Mouse (Mus musculus): ENCODE results near the gene Bend7.

Gene Bend7

DNA sequence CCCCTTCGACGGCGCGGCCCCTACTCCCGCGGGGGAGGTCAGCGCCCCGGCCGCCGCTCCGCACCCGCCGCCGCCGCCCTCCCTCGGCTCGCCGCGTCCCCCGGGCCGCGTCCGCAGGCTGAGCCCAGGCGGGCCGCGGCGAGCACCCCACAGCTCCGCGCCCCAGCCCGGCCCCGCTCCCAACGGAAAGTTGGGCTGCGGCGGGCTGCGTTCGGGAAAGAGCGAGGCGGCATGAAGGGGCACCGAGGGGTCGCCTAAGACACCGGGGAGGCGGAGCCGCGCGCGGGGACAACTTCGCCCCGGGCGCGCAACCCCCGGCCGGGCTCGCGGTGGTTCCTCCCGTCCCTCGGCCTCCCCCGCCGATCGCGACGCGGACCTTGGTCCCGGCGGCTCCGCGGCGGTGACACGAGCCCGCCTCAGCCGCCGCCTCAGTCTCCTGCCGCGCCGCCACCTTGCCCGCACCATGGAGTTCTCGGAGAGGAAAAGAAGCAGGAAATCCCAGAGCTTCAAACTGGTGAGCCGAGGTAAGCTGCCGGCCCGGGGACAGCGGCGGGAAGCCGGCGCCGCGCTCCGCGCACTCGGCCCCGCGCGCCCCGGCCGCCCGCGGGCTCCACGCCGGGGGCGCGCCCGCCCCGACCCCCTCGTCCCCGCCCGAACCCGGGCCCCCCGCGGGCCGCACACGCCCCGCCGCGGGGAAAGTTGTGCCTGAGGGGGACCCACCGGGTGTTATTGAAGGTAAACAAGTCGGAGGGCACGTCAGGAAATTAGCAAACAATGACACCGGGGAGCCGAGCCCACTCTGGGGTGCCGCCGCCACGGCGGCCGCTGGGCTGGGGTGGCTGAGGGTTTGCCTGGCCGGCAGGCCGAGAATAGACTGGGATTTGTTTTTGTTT is at the start of gene Bend7:
Gene Bend7 (plus strand): TSS at position 63 of the 893 bp plus-strand sequence.
- no peak for DNase-seq

DNA sequence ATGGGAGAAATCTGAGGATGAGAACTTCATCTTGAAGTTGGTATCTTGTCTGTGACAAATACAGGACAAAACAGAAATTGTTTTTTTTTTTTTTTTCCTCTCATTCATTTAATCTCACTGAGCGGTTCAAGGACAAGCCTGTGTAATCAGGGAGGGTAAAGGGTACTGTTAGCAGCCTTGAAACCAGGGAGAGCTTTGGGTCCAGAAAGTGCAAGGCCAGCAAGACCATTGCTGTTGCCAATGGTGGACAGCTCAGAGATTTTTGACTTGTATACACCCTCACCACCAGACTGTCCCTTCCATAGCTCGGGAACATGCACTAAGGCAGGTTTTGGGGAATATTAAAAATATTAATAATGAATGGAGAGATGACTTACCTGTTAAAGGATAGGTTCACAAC is 49.0 kb upstream of the Bend7 start:
- no peak for DNase-seq

DNA sequence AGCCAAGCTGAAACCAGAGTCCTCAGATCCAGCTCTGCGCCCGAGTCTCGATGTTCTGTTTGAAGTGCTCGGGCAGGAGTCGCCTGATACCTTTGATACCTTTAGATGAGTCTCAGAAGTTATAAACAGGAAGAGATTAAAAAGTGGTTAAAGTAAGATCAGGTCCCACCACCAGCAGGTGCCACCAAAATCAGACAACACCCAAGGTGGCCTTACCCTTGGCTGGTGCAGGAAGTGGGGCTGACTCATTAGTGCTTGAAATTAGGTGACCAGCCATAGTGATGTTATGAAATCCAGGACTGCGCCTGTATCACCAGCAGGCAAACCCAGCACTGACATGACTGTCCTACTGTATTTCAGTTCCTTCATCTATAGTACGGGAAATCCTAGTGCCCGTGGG is 47.9 kb upstream of the Bend7 start:
- DNase-seq = no peak

DNA sequence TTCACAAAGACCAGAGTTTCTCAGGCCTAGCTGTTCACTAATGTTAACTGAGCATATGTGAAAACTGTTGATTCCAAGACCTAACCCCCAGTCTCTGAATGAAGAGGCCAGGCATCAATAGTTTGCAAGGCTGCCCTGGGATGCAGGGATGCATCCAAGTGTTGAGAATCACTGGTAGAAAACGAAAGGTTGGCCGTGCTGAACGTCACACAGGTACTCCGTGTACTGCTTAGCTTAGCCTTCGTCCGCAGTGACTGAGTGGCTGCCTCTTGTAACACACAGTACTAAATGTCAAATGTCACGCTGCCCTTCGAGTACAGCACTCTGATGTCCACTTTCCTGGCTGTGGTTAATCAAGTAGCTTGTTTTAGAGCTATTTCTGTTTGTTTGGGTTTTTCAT is 46.0 kb upstream of the Bend7 start:
- DNase-seq = no peak

- no peak for DNase-seq
Observed at GRCm38 (mm10) chr2:4679886-4680285, 37.7 kb upstream of the Bend7 start.

DNA sequence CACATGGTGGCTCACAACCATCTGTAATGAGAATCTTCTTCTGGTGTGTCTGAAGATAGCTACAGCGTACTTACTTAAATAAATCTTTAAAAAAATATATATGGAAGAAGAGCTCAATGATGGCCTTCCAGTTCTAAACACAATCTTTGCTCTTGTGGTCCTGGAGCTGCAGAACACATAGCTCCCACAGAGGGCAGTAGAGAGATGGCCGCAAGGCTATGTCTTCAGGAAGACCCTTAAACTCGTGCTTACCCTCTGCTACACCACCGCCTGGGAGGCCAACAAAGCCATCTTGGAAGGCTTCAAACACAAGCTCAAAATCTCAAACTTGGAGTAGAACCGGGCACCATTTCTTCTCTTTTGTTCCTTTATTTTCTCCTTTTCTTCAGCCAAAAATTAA is 6.4 kb upstream of the Bend7 start:
- no peak for DNase-seq

DNA sequence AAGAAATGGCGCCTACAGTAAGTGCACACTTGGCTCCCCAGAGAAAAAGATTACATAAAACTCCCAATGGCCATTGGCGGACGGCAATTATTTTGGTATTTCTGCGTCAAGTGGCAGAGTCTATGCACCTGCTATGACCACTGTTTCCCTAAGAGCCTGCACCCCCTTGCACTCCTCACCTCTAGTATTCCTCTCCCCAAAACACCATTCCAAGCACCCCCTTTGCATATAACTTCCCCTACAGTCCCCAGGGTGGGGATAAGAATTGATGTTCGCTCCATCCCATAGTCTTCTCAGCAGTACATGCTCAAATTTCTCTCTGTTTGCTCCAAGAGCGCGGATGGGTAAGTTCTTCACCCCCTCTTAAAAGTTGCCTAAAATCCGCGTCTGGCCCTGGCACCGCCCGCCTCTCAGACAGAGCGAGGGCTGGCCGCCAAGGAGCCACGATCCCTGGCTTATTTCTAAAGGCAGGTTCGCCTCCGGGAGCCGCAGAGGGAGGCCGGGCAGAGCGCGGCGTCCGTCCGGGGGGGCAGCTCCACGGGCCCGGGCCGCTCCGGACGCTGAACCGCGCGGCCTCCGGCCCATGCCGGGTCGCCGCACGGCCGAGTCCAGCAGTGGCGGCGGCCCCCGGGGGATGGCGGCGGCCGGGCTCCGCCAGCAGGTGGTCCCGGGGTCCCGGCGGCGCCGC is 406 bp upstream of the Bend7 start:
- peak in 1 of 2 experiments; percentile 4 for DNase-seq

- no peak for DNase-seq
Observed at GRCm38 (mm10) chr2:4723088-4723487, 5.5 kb downstream of the Bend7 start.

DNA sequence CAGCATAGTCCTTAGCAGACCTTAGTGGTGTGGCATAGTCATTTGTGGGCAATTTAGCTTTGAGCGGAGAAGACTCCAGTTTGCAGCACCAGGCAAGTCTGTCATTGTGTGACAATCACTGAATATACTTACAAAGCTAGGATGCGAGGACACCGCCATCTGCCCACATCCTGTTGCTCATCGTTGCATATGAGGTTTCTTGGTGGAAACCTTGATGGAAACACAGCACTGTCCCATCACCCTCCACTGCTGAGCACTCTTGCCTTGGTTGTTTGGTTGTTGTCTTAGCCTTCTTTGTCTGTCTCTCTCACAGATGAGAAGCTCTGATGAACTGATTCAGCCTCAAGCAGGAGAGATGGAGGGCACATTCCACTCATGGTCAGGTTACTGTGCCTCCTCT is 12.5 kb downstream of the Bend7 start:
- no peak for DNase-seq

- no peak for DNase-seq
Observed at GRCm38 (mm10) chr2:4733971-4734370, 16.3 kb downstream of the Bend7 start.

DNA sequence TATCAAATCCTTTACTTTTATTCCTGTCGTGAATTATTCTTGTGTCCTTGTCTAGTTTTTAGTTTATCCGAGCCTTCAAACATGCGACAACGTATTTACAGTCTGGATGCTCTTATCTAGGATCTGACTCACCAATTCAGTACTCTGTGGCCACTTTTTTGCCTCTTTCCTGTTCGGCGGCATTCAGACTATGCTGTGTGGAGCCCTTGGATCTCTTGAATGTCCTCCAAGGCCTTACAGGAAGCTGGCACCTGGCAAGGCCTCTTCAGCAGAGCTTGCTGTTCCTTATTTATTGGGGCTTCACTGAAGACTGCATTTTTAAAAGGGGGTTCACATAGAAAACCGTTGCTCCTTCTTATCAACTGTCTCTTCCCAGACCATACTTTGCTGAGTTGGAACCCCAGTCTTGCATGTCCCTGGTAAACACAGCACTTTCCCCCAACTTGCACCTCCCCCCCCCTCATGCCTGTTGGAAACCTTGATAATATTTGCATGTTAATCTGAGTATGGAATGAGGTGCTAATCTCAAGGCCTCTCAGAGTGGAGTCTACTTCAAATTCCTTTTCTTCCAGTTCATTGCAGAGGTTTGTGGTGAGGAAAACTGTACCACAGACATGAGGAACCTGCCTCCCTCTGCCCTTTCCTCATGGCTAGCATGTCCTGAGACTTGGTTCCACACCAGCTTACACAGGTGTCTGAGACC is 18.6 kb downstream of the Bend7 start:
- DNase-seq = no peak

- DNase-seq = no peak
Observed at GRCm38 (mm10) chr2:4736798-4737155, 19.1 kb downstream of the Bend7 start.

DNA sequence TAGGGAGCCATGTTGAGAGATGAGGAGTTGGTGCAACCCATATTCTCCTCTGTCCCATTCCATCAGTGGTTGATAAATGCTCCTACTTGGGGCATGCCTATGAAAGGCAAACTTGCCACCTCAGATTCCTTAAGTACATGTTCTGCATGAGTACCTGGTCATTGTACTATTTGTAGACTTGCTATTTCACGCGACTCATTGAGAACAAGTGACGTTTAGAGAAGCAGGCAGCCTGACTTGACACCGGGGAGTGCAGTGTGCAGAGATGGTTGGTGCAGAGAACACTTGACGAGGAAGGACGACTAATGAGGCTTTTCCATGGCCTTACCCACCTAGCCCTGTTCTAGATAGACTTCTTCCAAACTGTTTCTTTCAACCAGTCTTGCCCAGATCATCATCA is 34.3 kb downstream of the Bend7 start:
- no peak for DNase-seq

- no peak for DNase-seq
Observed at GRCm38 (mm10) chr2:4755716-4756115, 38.1 kb downstream of the Bend7 start.

GRCm38 (mm10) chr2:4757218-4757617 is 39.6 kb downstream of the Bend7 start:
- no peak for DNase-seq

- DNase-seq = no peak
Observed at GRCm38 (mm10) chr2:4760741-4761140, 43.1 kb downstream of the Bend7 start.

GRCm38 (mm10) chr2:4761906-4762305 is 44.3 kb downstream of the Bend7 start:
- no peak for DNase-seq

- no peak for DNase-seq
Observed at GRCm38 (mm10) chr2:4764071-4764470, 46.4 kb downstream of the Bend7 start.

- no peak for DNase-seq
Observed at GRCm38 (mm10) chr2:4770376-4770775, 52.7 kb downstream of the Bend7 start.

- no peak for DNase-seq
Observed at GRCm38 (mm10) chr2:4773911-4774310, 56.3 kb downstream of the Bend7 start.

GRCm38 (mm10) chr2:4777291-4777690 is 59.7 kb downstream of the Bend7 start:
- DNase-seq = no peak

GRCm38 (mm10) chr2:4781641-4782040 is 64.0 kb downstream of the Bend7 start:
- DNase-seq = no peak

DNA sequence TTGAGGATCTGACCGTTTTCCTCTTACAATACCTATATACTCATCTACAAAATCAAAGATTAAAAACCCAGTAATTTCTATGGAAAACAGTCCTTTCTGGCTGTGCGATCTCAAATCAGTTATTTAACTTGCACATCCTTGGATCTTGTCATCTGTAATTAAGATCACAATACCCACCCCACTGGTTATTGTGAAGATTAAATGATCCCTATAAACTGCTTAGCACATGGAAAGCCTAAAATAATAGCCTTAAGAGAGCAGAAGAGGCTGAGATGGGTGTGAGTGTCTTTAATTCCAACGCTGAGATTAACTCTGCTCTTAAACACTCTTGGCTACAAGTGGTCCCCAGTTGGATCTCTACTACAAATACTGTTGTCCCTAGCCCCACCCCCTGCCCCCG is 64.8 kb downstream of the Bend7 start:
- DNase-seq = no peak
